Mouse (Mus musculus): ENCODE data around the gene Ccdc153. TPM values are rescaled to one million over a fixed set of nuclear protein-coding genes. Genes with fewer than 3 reads are reported as not detected.

The Ccdc153 gene
- polyA plus RNA-seq, 1 experiment from 2014 or later, result not detected

GRCm38 (mm10) chr9:44249181-44250146 lies 9.0 kb downstream of the Ccdc153 start:
- 0 out of 2 replicates have a peak, but pooled peaks have one; percentile 57 for ATAC-seq (ENCODE audit: low read depth)
- H3K4me1 ChIP-seq (ENCODE audit: control insufficient read depth, insufficient read depth, low read length), result peaks cover 10% of the 10 kb centered on the region
- H3K27ac ChIP-seq (ENCODE audit: low read depth, low read length), result peak overlapping the region; percentile 12; the same call in 1 of the 2 replicates
- H3K9me3 ChIP-seq (ENCODE audit: control insufficient read depth, low read length), result no peaks in the 10 kb centered on the region
- no peak overlapping the region for H3K4me2 ChIP-seq (ENCODE audit: low read depth, low read length)
- WGBS, result 55% methylated on average over 26 of the region's 26 CpGs
- no peaks in the 10 kb centered on the region for H3K36me3 ChIP-seq (ENCODE audit: control insufficient read depth, insufficient read depth, low read length)
- no peak overlapping the region for H3K9ac ChIP-seq (replicated peaks; ENCODE audit: low read depth, low read length)
- H3K27me3 ChIP-seq (ENCODE audit: control insufficient read depth, insufficient read depth, low read length), result no peaks in the 10 kb centered on the region
- H3K4me3 ChIP-seq (ENCODE audit: low read depth, low read length), result no peak overlapping the region

DNA sequence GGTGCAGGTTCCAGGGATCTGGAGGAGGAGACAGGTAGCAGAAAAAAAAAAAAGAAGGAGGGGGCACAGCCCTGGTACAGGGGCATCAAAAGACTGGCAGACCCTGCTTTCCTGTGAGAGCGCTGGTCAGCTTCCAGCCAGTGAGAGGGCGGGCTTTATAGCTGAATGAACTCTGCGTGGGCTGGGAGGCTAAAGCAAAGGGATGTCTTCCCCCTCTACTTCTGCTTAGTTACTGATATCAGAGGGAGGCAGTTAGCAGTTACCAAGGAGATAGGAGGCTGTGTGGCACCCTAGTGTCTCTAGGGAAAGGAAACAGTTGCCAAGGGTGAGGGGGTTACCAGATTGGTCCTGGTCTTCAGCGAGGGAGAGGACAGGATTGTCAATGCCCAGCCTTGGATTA lies 10.0 kb downstream of the Ccdc153 start:
- H3K9ac ChIP-seq (replicated peaks; ENCODE audit: low read depth, low read length), result no peak overlapping the region
- ATAC-seq (ENCODE audit: low read depth), result peak; percentile 33; the same call in 1 of the 2 replicates
- WGBS, result 35% methylated on average over 4 of the region's 4 CpGs
- no peaks in the 10 kb centered on the region for H3K36me3 ChIP-seq (ENCODE audit: control insufficient read depth, insufficient read depth, low read length)
- no peak overlapping the region for H3K27ac ChIP-seq (ENCODE audit: low read depth, low read length)
- no peak overlapping the region for H3K4me2 ChIP-seq (ENCODE audit: low read depth, low read length)
- no peaks in the 10 kb centered on the region for H3K27me3 ChIP-seq (ENCODE audit: control insufficient read depth, insufficient read depth, low read length)
- peaks cover 16% of the 10 kb centered on the region for H3K4me1 ChIP-seq (ENCODE audit: control insufficient read depth, insufficient read depth, low read length)
- H3K4me3 ChIP-seq (ENCODE audit: low read depth, low read length), result no peak overlapping the region
- no peaks in the 10 kb centered on the region for H3K9me3 ChIP-seq (ENCODE audit: control insufficient read depth, low read length)

- no peaks in the 10 kb centered on the region for H3K27me3 ChIP-seq (ENCODE audit: control insufficient read depth, insufficient read depth, low read length)
- 84% methylated on average over 10 of the region's 10 CpGs for WGBS
- H3K4me1 ChIP-seq (ENCODE audit: control insufficient read depth, insufficient read depth, low read length), result peaks cover 20% of the 10 kb centered on the region
- H3K4me3 ChIP-seq (ENCODE audit: low read depth, low read length), result no peak within 1 kb of the TSS
- no peak for ATAC-seq (ENCODE audit: low read depth)
- no peak within 1 kb of the TSS for H3K4me2 ChIP-seq (ENCODE audit: low read depth, low read length)
- H3K9ac ChIP-seq (replicated peaks; ENCODE audit: low read depth, low read length), result no peak within 1 kb of the TSS
- no peaks in the 10 kb centered on the region for H3K9me3 ChIP-seq (ENCODE audit: control insufficient read depth, low read length)
- H3K27ac ChIP-seq (ENCODE audit: low read depth, low read length), result no peak within 1 kb of the TSS
- H3K36me3 ChIP-seq (ENCODE audit: control insufficient read depth, insufficient read depth, low read length), result no peaks in the 10 kb centered on the region
These were observed 10.8 kb downstream of the Ccdc153 start, which contains the start of gene Pdzd3 for GRCm38 (mm10) chr9:44251314-44251713. Pdzd3 (minus strand) TSS chr9:44251471.

- H3K4me1 ChIP-seq (ENCODE audit: control insufficient read depth, insufficient read depth, low read length), result peaks cover 20% of the 10 kb centered on the region
- no peaks in the 10 kb centered on the region for H3K36me3 ChIP-seq (ENCODE audit: control insufficient read depth, insufficient read depth, low read length)
- no peaks in the 10 kb centered on the region for H3K9me3 ChIP-seq (ENCODE audit: control insufficient read depth, low read length)
- H3K27me3 ChIP-seq (ENCODE audit: control insufficient read depth, insufficient read depth, low read length), result no peaks in the 10 kb centered on the region
- no peak overlapping the region for H3K4me2 ChIP-seq (ENCODE audit: low read depth, low read length)
- no peak for ATAC-seq (ENCODE audit: low read depth)
- H3K4me3 ChIP-seq (ENCODE audit: low read depth, low read length), result no peak overlapping the region
- no peak overlapping the region for H3K27ac ChIP-seq (ENCODE audit: low read depth, low read length)
- WGBS, result 77% methylated on average over 6 of the region's 6 CpGs
- no peak overlapping the region for H3K9ac ChIP-seq (replicated peaks; ENCODE audit: low read depth, low read length)
These were observed 13.0 kb downstream of the Ccdc153 start for GRCm38 (mm10) chr9:44253441-44253840.

GRCm38 (mm10) chr9:44254508-44255135 lies 14.1 kb downstream of the Ccdc153 start:
- Histone ChIP-seq H3K27me3 (ENCODE audit: control insufficient read depth, insufficient read depth, low read length) (no peaks in the 10 kb centered on the region), H3K4me3 (ENCODE audit: low read depth, low read length) (no peak overlapping the region), H3K27ac (ENCODE audit: low read depth, low read length) (peak overlapping the region; percentile 40; the same call in 1 of the 2 replicates), H3K4me2 (ENCODE audit: low read depth, low read length) (no peak overlapping the region), H3K9me3 (ENCODE audit: control insufficient read depth, low read length) (no peaks in the 10 kb centered on the region), H3K36me3 (ENCODE audit: control insufficient read depth, insufficient read depth, low read length) (no peaks in the 10 kb centered on the region), H3K4me1 (ENCODE audit: control insufficient read depth, insufficient read depth, low read length) (peaks cover 20% of the 10 kb centered on the region), H3K9ac (replicated peaks; ENCODE audit: low read depth, low read length) (no peak overlapping the region)
- 3% methylated on average over 5 of the region's 5 CpGs for WGBS
- no peak; the same call in none of the 2 replicates for ATAC-seq (ENCODE audit: low read depth)

- no peak overlapping the region for H3K4me2 ChIP-seq (ENCODE audit: low read depth, low read length)
- 0 out of 2 replicates have a peak, but pooled peaks have one; percentile 26 for ATAC-seq (ENCODE audit: low read depth)
- peak overlapping the region; percentile 40; the same call in 1 of the 2 replicates for H3K27ac ChIP-seq (ENCODE audit: low read depth, low read length)
- peaks cover 20% of the 10 kb centered on the region for H3K4me1 ChIP-seq (ENCODE audit: control insufficient read depth, insufficient read depth, low read length)
- H3K27me3 ChIP-seq (ENCODE audit: control insufficient read depth, insufficient read depth, low read length), result no peaks in the 10 kb centered on the region
- H3K9ac ChIP-seq (replicated peaks; ENCODE audit: low read depth, low read length), result no peak overlapping the region
- H3K9me3 ChIP-seq (ENCODE audit: control insufficient read depth, low read length), result no peaks in the 10 kb centered on the region
- no peaks in the 10 kb centered on the region for H3K36me3 ChIP-seq (ENCODE audit: control insufficient read depth, insufficient read depth, low read length)
- WGBS, result 54% methylated on average over 6 of the region's 6 CpGs
- H3K4me3 ChIP-seq (ENCODE audit: low read depth, low read length), result no peak overlapping the region
These were observed 14.7 kb downstream of the Ccdc153 start for GRCm38 (mm10) chr9:44255136-44255521.

GRCm38 (mm10) chr9:44256213-44256612 lies 15.7 kb downstream of the Ccdc153 start:
- Histone ChIP-seq H3K27ac (ENCODE audit: low read depth, low read length) (no peak overlapping the region), H3K36me3 (ENCODE audit: control insufficient read depth, insufficient read depth, low read length) (no peaks in the 10 kb centered on the region), H3K27me3 (ENCODE audit: control insufficient read depth, insufficient read depth, low read length) (no peaks in the 10 kb centered on the region), H3K9ac (replicated peaks; ENCODE audit: low read depth, low read length) (no peak overlapping the region), H3K4me3 (ENCODE audit: low read depth, low read length) (no peak overlapping the region), H3K9me3 (ENCODE audit: control insufficient read depth, low read length) (no peaks in the 10 kb centered on the region), H3K4me2 (ENCODE audit: low read depth, low read length) (no peak overlapping the region), H3K4me1 (ENCODE audit: control insufficient read depth, insufficient read depth, low read length) (peaks cover 20% of the 10 kb centered on the region)
- WGBS, result 76% methylated on average over 8 of the region's 8 CpGs
- no peak for ATAC-seq (ENCODE audit: low read depth)

DNA sequence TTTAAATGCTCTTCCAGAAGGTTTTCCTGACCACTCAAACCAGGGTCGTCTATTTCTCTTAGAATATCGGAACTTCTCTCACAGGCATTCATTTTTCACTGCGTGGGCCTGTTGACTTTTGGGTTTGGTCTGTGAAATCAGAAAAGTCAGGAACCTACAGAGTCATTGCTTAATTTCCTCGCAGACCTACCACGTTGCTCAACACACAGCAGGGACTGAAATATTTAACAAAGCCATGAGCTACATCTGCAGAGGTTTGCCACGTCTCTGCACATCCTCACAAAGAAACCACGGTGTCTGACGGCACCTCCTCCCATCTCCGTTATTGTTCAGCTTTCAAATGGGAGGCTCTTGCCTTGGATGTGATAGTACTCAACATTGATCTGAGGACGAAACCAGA lies 18.5 kb downstream of the Ccdc153 start:
- Histone ChIP-seq H3K4me1 (ENCODE audit: control insufficient read depth, insufficient read depth, low read length) (peaks cover 13% of the 10 kb centered on the region), H3K27ac (ENCODE audit: low read depth, low read length) (no peak overlapping the region), H3K36me3 (ENCODE audit: control insufficient read depth, insufficient read depth, low read length) (no peaks in the 10 kb centered on the region), H3K9me3 (ENCODE audit: control insufficient read depth, low read length) (no peaks in the 10 kb centered on the region), H3K27me3 (ENCODE audit: control insufficient read depth, insufficient read depth, low read length) (no peaks in the 10 kb centered on the region), H3K4me3 (ENCODE audit: low read depth, low read length) (no peak overlapping the region), H3K9ac (replicated peaks; ENCODE audit: low read depth, low read length) (no peak overlapping the region), H3K4me2 (ENCODE audit: low read depth, low read length) (no peak overlapping the region)
- WGBS, result 78% methylated on average over 10 of the region's 10 CpGs
- ATAC-seq (ENCODE audit: low read depth), result no peak

- WGBS, result 75% methylated on average over 14 of the region's 14 CpGs
- no peaks in the 10 kb centered on the region for H3K36me3 ChIP-seq (ENCODE audit: control insufficient read depth, insufficient read depth, low read length)
- no peak overlapping the region for H3K9ac ChIP-seq (replicated peaks; ENCODE audit: low read depth, low read length)
- no peak overlapping the region for H3K4me2 ChIP-seq (ENCODE audit: low read depth, low read length)
- H3K4me3 ChIP-seq (ENCODE audit: low read depth, low read length), result no peak overlapping the region
- no peaks in the 10 kb centered on the region for H3K4me1 ChIP-seq (ENCODE audit: control insufficient read depth, insufficient read depth, low read length)
- no peaks in the 10 kb centered on the region for H3K9me3 ChIP-seq (ENCODE audit: control insufficient read depth, low read length)
- H3K27me3 ChIP-seq (ENCODE audit: control insufficient read depth, insufficient read depth, low read length), result no peaks in the 10 kb centered on the region
- ATAC-seq (ENCODE audit: low read depth), result no peak
- no peak overlapping the region for H3K27ac ChIP-seq (ENCODE audit: low read depth, low read length)
These were observed 20.9 kb downstream of the Ccdc153 start for GRCm38 (mm10) chr9:44261388-44261787.
